Mouse (Mus musculus) lung, embryonic 14.5 days (tissue): ENCODE results near the gene Abracl. TPM values are rescaled to one million over a fixed set of nuclear protein-coding genes. Genes with fewer than 3 reads are reported as not detected.

Experiments used
- ATAC-seq: fragments of 200-750 bp; cut with Nextera tagmentation; 2 replicates; pipeline ENCODE4 v1.8.0; 2017; ENCODE audit warnings: mild to moderate bottlenecking, moderate TSS enrichment, moderate library complexity; ENCODE audit not compliant: insufficient read depth
- DNase-seq: peaks from one replicate; pipeline ENCODE4 v3.0.0-alpha.2; 2015
- H3K27ac ChIP-seq: fragments of 300-500 bp; sonication (generic); 2 replicates; pipeline ENCODE4 v1.5.1; 2014; ENCODE audit warnings: low read depth, mild to moderate bottlenecking, moderate library complexity
- H3K27me3 ChIP-seq: fragments of 300-500 bp; sonication (generic); 2 replicates; pipeline ENCODE4 v1.6.1; 2014; ENCODE audit warnings: low read length, control low read depth; ENCODE audit not compliant: insufficient read depth
- H3K36me3 ChIP-seq: fragments of 300-500 bp; sonication (generic); 2 replicates; pipeline ENCODE4 v1.6.1; 2014; ENCODE audit warnings: control low read depth; ENCODE audit not compliant: insufficient read depth
- H3K4me1 ChIP-seq: fragments of 300-500 bp; sonication (generic); 2 replicates; pipeline ENCODE4 v1.6.1; 2014; ENCODE audit warnings: antibody characterized with exemption, control low read depth; ENCODE audit not compliant: insufficient read depth
- H3K4me2 ChIP-seq: fragments of 300-500 bp; sonication (generic); 2 replicates; pipeline ENCODE4 v1.6.1; 2014; ENCODE audit warnings: mild to moderate bottlenecking
- H3K4me3 ChIP-seq: fragments of 300-500 bp; sonication (generic); 2 replicates; pipeline ENCODE4 v1.5.1; 2014; ENCODE audit warnings: low read depth, low read length
- H3K9ac ChIP-seq: fragments of 300-500 bp; sonication (generic); 2 replicates; pipeline ENCODE4 v1.6.1; 2014
- H3K9me3 ChIP-seq: fragments of 300-500 bp; sonication (generic); 2 replicates; pipeline ENCODE4 v1.6.1; 2016; ENCODE audit warnings: low read depth, low read length, control low read depth
- CTCF ChIP-seq: IDR thresholded peaks from 2 replicates; pipeline ENCODE4 v1.5.1; 2016; ENCODE audit warnings: antibody characterized with exemption, low read depth
- WGBS: fragments of 180-500 bp; shearing (Covaris S2); extraction: QIAGEN DNeasy Blood & Tissue Kit; methylation state at CpG from one replicate; pipeline ENCODE4 v1.1.7; 2014; 5-methylcytosine and 5-hydroxymethylcytosine counted together
- polyA plus RNA-seq: library from polyadenylated mRNA; unstranded; fragments of >200 nt; fragmentation: Nextera tagmentation; extraction: Ambion mirVana; gene quantifications from 2 replicates; pipeline ENCODE4 v1.2.1, GENCODE M21; 2014

The Abracl gene
- polyA plus RNA-seq, 1 experiment from 2014 or later: 142 TPM

DNA sequence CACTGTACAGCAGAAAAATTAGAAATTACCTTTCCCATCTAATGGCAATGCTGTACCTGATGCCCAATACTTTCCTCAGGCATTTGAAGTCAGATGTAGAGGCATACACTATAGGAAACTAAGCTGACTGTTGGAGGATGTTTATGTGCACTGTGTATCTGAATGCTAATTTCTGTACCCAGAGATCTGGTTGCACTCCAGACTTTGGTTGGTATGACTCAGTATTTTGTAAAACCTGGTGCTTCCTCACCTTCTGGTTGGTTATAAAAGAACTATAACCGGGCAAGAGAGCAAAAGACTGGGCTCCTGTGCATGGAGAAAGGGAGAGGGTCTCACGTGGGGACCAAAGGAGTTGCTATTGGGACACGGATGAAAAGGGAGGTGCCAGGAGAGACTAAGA lies 15.8 kb downstream of the Abracl start:
- Histone ChIP-seq H3K9ac (no peak overlapping the region), H3K4me3 (no peak overlapping the region), H3K4me2 (no peak overlapping the region), H3K36me3 (peaks cover 6% of the 10 kb centered on the region; the same call in 1 of the 2 replicates), H3K9me3 (no peaks in the 10 kb centered on the region), H3K27ac (no peak overlapping the region), H3K27me3 (no peaks in the 10 kb centered on the region), H3K4me1 (no peaks in the 10 kb centered on the region)
- no peak for DNase-seq
- 89% methylated on average over 3 of the region's 3 CpGs for WGBS
- no peak for ATAC-seq
- TF ChIP-seq CTCF: no peak

DNA sequence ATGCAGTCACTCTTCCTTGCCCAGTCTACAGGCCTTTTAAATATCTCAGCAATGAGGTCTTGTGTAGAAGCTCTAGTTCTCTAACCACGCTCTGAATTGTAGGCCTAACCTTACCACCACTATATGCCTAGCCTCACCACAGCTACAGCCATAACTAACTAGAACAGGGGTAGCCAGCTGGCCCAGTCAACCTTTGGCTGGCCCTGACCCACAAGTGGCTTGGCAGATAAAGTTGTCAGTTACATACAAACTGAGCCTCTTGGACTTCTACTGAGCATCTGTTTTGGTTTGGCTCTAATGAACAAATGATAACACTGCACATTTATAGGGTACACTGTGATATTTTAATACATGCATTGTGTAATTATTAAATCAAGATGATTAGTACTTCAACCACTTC lies 16.3 kb downstream of the Abracl start:
- no peak for TF ChIP-seq CTCF
- H3K27me3 ChIP-seq: no peaks in the 10 kb centered on the region
- 93% methylated on average over 1 of the region's 1 CpGs for WGBS
- H3K27ac ChIP-seq: no peak overlapping the region
- H3K4me1 ChIP-seq: no peaks in the 10 kb centered on the region
- H3K9me3 ChIP-seq: no peaks in the 10 kb centered on the region
- H3K36me3 ChIP-seq: peaks cover 3% of the 10 kb centered on the region; the same call in 1 of the 2 replicates
- no peak overlapping the region for H3K9ac ChIP-seq
- no peak overlapping the region for H3K4me3 ChIP-seq
- no peak overlapping the region for H3K4me2 ChIP-seq
- ATAC-seq (no peak), DNase-seq (no peak)

- 72% methylated on average over 7 of the region's 7 CpGs for WGBS
- no peaks in the 10 kb centered on the region for H3K9me3 ChIP-seq
- H3K9ac ChIP-seq: no peak overlapping the region
- H3K27ac ChIP-seq: no peak overlapping the region
- DNase-seq (peak; percentile 26), ATAC-seq (no peak)
- H3K4me3 ChIP-seq: no peak overlapping the region
- H3K36me3 ChIP-seq: no peaks in the 10 kb centered on the region
- H3K4me2 ChIP-seq: no peak overlapping the region
- H3K27me3 ChIP-seq: no peaks in the 10 kb centered on the region
- H3K4me1 ChIP-seq: no peaks in the 10 kb centered on the region
- TF ChIP-seq CTCF: no peak
Observed at GRCm38 (mm10) chr10:18005136-18005955, 17.7 kb downstream of the Abracl start.

DNA sequence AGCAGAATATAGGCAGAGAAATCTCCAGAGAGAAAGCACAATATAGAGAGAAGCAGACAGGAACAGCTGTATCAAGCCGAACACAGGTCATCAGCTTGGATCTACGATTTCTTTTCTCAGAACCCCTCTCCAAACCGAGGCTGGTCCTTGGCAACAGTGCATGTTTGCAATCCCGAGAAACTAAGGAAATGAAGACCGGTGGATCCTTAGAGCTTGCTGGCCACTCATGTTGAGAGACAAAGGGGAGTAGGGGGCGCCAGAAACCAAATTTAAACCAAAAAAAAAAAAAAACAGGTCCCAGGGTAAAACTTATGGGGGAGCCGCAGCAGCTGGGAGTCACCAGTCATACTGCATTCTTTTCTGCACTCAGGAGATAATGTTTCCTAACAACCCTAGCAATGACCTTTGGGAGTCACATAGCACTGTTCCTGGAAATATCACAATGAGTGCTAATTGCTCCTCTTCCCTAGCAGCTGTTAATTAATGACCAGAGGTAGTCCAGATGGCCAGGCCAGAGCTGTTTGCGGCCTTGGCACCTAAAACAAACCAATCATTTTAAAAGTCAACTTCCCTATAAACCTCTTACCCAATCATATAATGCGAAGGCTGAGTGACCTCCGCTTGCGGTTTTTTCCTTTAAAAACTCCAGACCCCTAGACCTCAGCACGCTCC lies 19.0 kb downstream of the Abracl start:
- Histone ChIP-seq H3K9me3 (no peaks in the 10 kb centered on the region), H3K9ac (no peak overlapping the region), H3K4me3 (no peak overlapping the region), H3K4me2 (no peak overlapping the region), H3K4me1 (no peaks in the 10 kb centered on the region), H3K27me3 (no peaks in the 10 kb centered on the region), H3K27ac (no peak overlapping the region), H3K36me3 (no peaks in the 10 kb centered on the region)
- DNase-seq (no peak), ATAC-seq (no peak)
- no peak for TF ChIP-seq CTCF
- 74% methylated on average over 12 of the region's 12 CpGs for WGBS

DNA sequence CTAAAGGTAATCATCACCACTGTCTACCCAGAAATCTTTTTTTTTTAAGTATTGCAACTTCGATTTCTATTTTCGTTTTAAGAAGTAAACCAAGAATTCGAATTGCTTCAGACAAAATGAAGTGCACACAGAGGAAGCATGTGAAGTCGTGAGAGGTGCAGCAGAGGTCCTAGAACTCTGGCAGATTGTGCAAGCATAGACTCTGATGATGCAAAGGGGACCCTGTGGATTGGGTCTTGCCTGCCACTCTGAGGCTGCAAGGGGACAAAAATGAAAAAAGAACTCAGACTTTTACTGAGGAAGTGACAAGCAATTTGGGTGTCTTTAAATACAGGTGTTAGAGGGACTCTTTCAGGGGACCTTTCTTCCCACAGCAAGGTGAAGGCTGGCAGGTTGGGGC lies 32.5 kb downstream of the Abracl start:
- H3K27me3 ChIP-seq: no peaks in the 10 kb centered on the region
- H3K4me1 ChIP-seq: no peaks in the 10 kb centered on the region
- no peak overlapping the region for H3K4me2 ChIP-seq
- no peak for DNase-seq
- 83% methylated on average over 4 of the region's 4 CpGs for WGBS
- ATAC-seq: no peak
- no peak for TF ChIP-seq CTCF
- H3K9ac ChIP-seq: no peak overlapping the region
- H3K4me3 ChIP-seq: no peak overlapping the region
- no peak overlapping the region for H3K27ac ChIP-seq
- no peaks in the 10 kb centered on the region for H3K9me3 ChIP-seq
- H3K36me3 ChIP-seq: no peaks in the 10 kb centered on the region

- Histone ChIP-seq H3K4me2 (no peak overlapping the region), H3K27ac (no peak overlapping the region), H3K9ac (no peak overlapping the region), H3K36me3 (no peaks in the 10 kb centered on the region), H3K4me3 (no peak overlapping the region), H3K4me1 (no peaks in the 10 kb centered on the region), H3K9me3 (no peaks in the 10 kb centered on the region), H3K27me3 (no peaks in the 10 kb centered on the region)
- DNase-seq (no peak), ATAC-seq (no peak)
- TF ChIP-seq CTCF: no peak
- 69% methylated on average over 6 of the region's 6 CpGs for WGBS
Observed at GRCm38 (mm10) chr10:17989136-17989535, 34.0 kb downstream of the Abracl start.

DNA sequence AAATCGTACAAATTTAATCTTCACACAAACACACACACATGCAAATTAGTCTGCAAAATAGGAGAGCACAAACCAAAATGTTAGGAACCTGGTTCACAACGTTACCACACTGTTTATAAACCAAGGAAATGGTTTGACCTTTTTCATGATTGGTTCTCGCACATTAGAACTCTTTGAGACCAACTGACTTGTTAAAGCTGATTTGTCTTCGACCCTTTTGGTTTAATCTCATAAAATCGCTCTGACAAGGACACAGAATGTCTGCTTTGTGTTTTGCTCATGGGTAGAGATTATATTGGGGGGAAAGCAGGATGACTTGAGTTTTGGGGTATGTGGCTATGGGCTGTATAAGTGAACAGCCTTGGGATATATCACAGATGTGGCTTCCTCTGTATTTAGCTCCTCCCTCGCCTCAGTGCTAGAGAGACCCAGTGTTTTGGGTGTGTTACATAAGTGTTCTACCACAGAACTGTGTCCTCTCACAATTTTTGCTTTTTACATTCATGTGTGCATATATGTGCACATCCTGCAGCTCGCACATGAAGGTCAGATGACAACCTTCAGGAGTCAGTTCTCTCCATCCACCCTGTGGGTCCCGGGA lies 35.2 kb downstream of the Abracl start:
- Histone ChIP-seq H3K4me3 (no peak overlapping the region), H3K27me3 (no peaks in the 10 kb centered on the region), H3K36me3 (no peaks in the 10 kb centered on the region), H3K4me1 (no peaks in the 10 kb centered on the region), H3K27ac (no peak overlapping the region), H3K4me2 (no peak overlapping the region), H3K9ac (no peak overlapping the region), H3K9me3 (no peaks in the 10 kb centered on the region)
- 81% methylated on average over 8 of the region's 8 CpGs for WGBS
- ATAC-seq (no peak), DNase-seq (no peak)
- no peak for TF ChIP-seq CTCF
